Mouse (Mus musculus): ENCODE results near the gene Nek10.

DNA sequence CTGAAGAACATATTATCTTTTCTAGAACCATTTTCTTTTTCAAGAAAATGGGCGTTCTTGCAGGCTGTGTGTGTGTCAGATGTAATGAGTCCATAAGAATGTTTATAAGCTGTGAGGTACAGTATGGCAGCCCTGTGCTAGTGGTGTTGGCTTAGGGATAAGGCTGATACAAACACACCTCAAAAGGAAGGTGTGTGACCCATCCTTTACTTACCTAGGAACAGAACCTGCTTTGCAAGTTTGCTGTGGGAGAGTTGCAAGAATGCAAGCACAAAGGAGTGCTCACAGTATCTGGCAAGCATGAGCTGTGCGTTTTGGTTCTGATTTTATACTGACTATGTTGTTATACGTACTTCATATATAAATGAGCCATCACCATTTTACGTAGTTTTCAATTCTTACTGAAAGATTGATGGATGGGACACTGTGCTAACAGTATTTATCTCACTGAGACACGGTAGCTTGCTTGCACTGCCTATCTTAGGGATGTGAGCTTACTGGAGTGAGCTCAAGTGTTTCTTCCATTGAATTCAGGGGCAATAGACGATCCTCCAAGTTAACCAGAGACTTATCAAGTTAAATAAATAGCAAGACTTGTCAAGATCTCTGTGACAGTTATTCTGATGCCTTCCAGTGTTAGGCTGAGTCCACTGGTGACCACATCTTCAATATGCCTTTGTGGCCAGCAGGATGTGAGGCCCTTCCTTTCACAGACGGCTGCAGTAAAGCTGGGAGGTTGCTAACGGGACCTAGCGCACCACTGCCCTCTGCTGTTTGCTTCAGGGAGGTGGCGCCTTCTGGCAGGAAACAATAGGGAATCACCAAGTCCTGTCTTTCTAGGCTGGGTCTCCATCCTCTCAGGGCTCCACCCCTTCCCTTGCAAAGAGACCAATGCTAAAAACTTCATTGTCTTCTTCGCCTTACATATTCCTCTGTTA, 181.8 kb downstream of the Nek10 start:
- TF ChIP-seq CTCF (IDR thresholded peaks at IDR 0.05) (peak; percentile 89), POLR2A (IDR thresholded peaks at IDR 0.05; ENCODE audit: insufficient read depth, low read depth, low read length) (no peak), EP300 (IDR thresholded peaks at IDR 0.05; ENCODE audit: insufficient read depth, low read depth, low read length) (no peak)

All from heart, adult 2 months (tissue).